Mouse (Mus musculus): ENCODE measurements around the gene Tmem121. TPM values are rescaled to one million over a fixed set of nuclear protein-coding genes. Genes with fewer than 3 reads are reported as not detected.
A peak's percentile ranks its signal among the peaks of the same experiment; 100 is the strongest.

The Tmem121 gene
- polyA plus RNA-seq, 1 experiment from 2014 or later, result 21.2 TPM

DNA sequence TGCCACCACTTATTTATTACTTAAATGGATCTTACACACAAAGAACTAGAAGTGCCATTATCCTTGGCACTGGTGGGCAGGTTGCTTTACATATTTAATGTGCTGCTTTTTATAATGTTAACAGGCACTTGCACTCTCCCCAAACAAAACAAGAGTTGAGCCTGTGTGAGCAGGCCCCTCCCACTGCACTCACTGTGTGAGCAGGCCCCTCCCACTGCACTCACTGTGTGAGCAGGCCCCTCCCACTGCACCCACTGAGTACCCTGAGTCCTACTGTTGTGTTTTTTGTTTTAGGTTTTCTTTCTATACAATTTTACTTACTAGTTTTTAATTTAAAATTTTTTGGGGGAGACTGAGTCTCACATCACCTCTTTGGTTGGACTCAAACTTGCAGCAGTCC, 16.3 kb downstream of the Tmem121 start:
- H3K9ac ChIP-seq, result no peak overlapping the region
- H3K4me1 ChIP-seq, result no peaks in the 10 kb centered on the region
- 0 out of 2 replicates have a peak, but pooled peaks cover 9% of the 10 kb centered on the region for H3K9me3 ChIP-seq
- no peak overlapping the region for H3K27ac ChIP-seq
- no peak overlapping the region for H3K4me2 ChIP-seq (replicated peaks)
- H3K36me3 ChIP-seq, result no peaks in the 10 kb centered on the region
- no peaks in the 10 kb centered on the region for H3K27me3 ChIP-seq
- no peak overlapping the region for H3K4me3 ChIP-seq
- ATAC-seq (ENCODE audit: low FRiP score, low read depth), result no peak

DNA sequence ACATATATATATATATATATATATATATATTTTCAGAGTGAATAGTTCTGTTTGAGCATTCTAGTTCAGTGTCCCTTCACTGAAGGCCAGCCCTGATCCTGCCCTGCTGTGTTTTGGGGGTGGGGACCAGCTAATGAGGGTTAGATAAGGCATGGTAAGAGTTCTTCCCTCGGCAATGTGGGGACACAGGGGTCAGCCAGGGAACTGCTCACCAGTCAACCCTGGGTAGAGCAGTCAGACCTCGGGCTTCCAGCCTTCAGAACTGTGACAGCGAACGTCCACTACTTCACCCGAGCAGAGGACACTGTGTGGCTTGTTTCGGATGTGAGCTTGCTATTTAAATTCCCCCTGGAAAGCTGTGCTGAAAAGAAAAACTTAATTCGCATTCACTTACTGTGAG, 17.8 kb downstream of the Tmem121 start:
- H3K9me3 ChIP-seq, result 0 out of 2 replicates have a peak, but pooled peaks cover 9% of the 10 kb centered on the region
- H3K4me2 ChIP-seq (replicated peaks), result no peak overlapping the region
- no peaks in the 10 kb centered on the region for H3K27me3 ChIP-seq
- ATAC-seq (ENCODE audit: low FRiP score, low read depth), result no peak
- no peaks in the 10 kb centered on the region for H3K36me3 ChIP-seq
- no peak overlapping the region for H3K27ac ChIP-seq
- H3K9ac ChIP-seq, result no peak overlapping the region
- no peaks in the 10 kb centered on the region for H3K4me1 ChIP-seq
- WGBS, result 80% methylated on average over 7 of the region's 7 CpGs
- H3K4me3 ChIP-seq, result no peak overlapping the region

DNA sequence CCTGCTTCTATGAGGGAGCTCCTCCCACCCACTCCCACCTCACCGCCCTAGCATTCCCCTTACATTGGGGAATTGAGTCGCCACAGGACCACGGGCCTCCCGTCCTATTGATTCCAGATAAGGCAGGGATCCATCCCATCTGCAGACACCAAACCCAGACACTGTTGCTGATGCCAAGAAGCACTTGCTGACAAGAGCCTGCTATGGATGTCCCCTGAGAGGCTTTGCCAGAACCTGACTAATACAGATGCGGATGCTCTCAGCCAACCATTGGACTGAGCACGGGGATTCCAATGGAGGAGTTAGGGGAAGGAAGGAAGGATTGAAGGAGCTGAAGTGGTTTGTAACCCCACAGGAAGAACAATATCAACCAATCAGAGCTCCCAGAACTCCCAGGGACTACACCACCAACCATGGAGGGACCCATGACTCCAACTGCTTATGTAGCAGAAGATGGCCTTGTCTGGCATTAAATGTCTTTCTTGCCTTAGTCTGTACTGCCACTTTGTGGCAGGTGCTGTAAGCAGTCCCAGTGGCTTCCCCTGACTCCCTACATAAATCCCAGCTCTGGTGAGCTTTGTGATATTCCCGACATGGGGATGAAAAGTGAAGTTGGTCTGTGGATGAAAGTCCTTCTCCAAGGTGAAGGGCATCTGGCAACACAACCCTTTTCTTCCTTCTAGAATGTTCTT, 19.7 kb downstream of the Tmem121 start:
- H3K27me3 ChIP-seq, result no peaks in the 10 kb centered on the region
- WGBS, result 86% methylated on average over 7 of the region's 7 CpGs
- H3K4me2 ChIP-seq (replicated peaks), result no peak overlapping the region
- H3K9me3 ChIP-seq, result 0 out of 2 replicates have a peak, but pooled peaks cover 9% of the 10 kb centered on the region
- H3K36me3 ChIP-seq, result no peaks in the 10 kb centered on the region
- no peak for ATAC-seq (ENCODE audit: low FRiP score, low read depth)
- no peak overlapping the region for H3K4me3 ChIP-seq
- H3K9ac ChIP-seq, result no peak overlapping the region
- no peaks in the 10 kb centered on the region for H3K4me1 ChIP-seq
- no peak overlapping the region for H3K27ac ChIP-seq

DNA sequence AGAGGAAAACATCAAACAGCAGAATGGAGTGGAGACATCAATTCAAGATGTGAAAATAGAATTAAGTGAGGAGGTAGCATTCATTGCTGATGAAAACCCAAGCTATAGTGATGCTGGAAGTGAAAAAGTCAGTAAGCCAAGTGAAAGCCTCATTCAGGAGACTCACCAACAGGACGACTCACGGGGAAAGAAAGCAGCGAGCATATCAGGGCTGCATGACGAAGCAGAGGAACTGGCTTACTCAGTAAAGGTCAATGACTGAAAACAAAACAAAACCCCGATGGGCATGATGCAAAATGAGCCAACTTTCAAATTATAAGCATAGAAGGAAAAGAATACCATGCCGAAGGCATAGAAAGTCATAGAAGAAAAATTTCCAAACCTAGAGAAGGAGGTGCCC, 22.0 kb downstream of the Tmem121 start:
- H3K4me2 ChIP-seq (replicated peaks), result no peak overlapping the region
- 85% methylated on average over 6 of the region's 6 CpGs for WGBS
- ATAC-seq (ENCODE audit: low FRiP score, low read depth), result no peak
- H3K4me1 ChIP-seq, result no peaks in the 10 kb centered on the region
- no peak overlapping the region for H3K4me3 ChIP-seq
- H3K27ac ChIP-seq, result no peak overlapping the region
- no peaks in the 10 kb centered on the region for H3K27me3 ChIP-seq
- no peaks in the 10 kb centered on the region for H3K36me3 ChIP-seq
- H3K9ac ChIP-seq, result no peak overlapping the region
- no peaks in the 10 kb centered on the region for H3K9me3 ChIP-seq

DNA sequence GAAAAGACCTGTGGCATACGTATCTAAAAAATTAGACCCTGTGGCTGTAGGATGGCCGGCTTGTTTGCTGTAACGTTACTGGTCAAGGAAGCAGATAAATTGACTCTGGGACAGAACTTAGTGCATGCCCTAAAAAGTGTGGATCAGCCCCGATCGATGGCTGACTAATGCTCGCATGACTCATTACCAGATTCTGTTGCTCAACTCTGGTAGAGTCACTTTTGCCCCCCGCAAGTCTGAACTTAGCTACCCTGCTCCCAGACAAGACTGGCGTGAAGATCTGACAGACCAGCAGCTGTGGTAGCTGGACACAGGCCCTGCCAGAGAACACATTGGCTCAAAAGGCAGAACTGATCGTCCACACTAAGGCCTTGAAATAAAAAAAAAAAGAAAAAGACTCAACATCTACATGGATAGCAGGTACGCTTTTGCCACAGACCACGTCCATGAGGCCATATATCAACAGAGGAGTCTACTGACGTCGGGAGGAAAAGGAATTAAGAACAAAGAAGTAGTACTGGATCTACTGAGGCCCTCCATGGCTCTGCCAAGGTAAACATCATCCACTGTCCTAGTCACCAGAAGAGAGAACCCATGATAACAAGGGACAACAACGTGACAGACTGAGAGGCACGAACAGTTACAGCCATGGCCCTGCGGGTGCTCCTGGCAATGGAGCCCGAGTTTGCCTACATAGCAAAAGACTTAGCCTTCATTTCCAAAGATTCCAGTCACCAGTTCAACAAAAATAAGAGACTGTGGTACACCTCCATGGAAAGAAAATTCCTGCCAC, 25.1 kb downstream of the Tmem121 start:
- no peaks in the 10 kb centered on the region for H3K36me3 ChIP-seq
- no peak overlapping the region for H3K9ac ChIP-seq
- no peak overlapping the region for H3K4me2 ChIP-seq (replicated peaks)
- no peak overlapping the region for H3K27ac ChIP-seq
- H3K27me3 ChIP-seq, result no peaks in the 10 kb centered on the region
- no peak for ATAC-seq (ENCODE audit: low FRiP score, low read depth)
- no peak overlapping the region for H3K4me3 ChIP-seq
- 86% methylated on average over 17 of the region's 17 CpGs for WGBS
- H3K4me1 ChIP-seq, result no peaks in the 10 kb centered on the region
- no peaks in the 10 kb centered on the region for H3K9me3 ChIP-seq

DNA sequence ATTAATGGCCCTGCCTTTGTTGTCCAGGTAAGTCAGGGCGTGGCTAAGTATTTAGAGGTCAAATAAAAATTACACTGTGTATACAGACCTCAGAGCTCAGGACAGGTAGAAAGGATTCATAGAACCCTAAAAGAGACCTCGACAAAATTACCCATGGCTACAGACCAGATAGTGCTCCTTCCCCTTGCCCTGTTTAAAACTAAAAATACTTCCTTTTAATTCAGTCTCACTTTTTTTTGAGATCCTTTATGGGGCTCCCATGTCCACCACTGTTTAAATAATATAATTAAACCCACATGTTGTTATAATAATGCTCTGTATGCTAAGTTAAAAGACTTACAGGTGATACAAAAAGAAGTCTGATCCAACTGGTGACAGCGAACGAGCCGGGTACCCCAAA, 26.0 kb downstream of the Tmem121 start:
- no peak for ATAC-seq (ENCODE audit: low FRiP score, low read depth)
- H3K9me3 ChIP-seq, result no peaks in the 10 kb centered on the region

DNA sequence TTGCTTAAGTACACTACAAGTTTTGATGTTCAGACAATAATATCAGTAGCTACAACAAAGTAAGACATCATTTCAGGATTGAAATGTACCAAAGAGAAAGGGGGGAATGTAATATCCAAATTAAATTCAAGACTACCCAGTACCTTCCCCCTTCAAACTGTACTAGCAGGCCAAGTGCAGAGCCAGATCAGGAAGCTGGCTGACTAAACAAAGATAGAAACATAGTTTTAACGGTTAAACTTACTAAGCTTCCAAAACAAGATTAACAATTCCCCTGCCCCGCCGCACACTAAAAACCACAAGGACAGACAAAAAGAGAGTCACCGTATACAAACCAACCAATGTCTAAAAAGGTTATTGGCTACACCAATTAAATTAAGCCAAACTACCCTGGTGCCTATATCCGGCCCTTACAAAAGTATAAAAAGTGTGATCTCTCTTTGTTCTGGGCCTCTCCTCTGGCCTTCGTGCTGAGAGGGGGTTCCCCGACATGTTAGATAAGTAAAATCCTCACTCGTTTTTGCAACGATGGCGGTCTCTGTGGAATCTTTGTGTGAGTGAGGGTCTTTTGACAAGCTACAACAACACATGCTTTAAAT, 26.7 kb downstream of the Tmem121 start:
- ATAC-seq (ENCODE audit: low FRiP score, low read depth), result no peak
- no peak overlapping the region for H3K4me3 ChIP-seq
- H3K9ac ChIP-seq, result no peak overlapping the region
- H3K4me2 ChIP-seq (replicated peaks), result no peak overlapping the region
- H3K4me1 ChIP-seq, result no peaks in the 10 kb centered on the region
- no peak overlapping the region for H3K27ac ChIP-seq
- H3K36me3 ChIP-seq, result no peaks in the 10 kb centered on the region
- 92% methylated on average over 10 of the region's 10 CpGs for WGBS
- H3K27me3 ChIP-seq, result no peaks in the 10 kb centered on the region
- no peaks in the 10 kb centered on the region for H3K9me3 ChIP-seq

More for the DNA sequence above, 26.0 kb downstream of the Tmem121 start:
- no peaks in the 10 kb centered on the region for H3K27me3 ChIP-seq
- no peak overlapping the region for H3K27ac ChIP-seq
- H3K4me3 ChIP-seq, result no peak overlapping the region
- H3K36me3 ChIP-seq, result no peaks in the 10 kb centered on the region
- no peak overlapping the region for H3K9ac ChIP-seq
- no peaks in the 10 kb centered on the region for H3K4me1 ChIP-seq
- H3K4me2 ChIP-seq (replicated peaks), result no peak overlapping the region
- WGBS, result 84% methylated on average over 5 of the region's 5 CpGs

DNA sequence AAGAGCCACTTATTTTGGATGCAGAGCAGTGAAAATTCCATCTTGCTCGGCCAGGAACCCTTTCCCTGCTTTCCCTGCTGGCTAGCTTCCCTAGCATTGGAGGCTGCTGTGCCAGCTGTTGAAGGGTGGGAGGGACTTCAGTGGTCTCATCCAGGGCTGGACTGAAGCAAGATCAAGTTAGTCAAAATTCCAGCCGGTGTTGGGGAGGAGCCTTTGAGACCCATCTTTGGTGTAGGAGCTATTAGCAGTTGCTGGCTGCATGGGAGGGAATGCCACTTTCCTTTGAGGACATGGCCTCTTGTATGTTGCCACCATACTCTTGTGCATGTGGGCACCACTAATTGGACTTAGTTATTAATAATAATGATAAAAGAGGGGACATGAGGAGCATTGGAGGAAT, 27.5 kb downstream of the Tmem121 start:
- no peak for ATAC-seq (ENCODE audit: low FRiP score, low read depth)
- Histone ChIP-seq H3K4me1 (no peaks in the 10 kb centered on the region), H3K4me3 (no peak overlapping the region), H3K27ac (no peak overlapping the region), H3K9ac (no peak overlapping the region), H3K4me2 (replicated peaks) (no peak overlapping the region), H3K9me3 (no peaks in the 10 kb centered on the region), H3K36me3 (no peaks in the 10 kb centered on the region), H3K27me3 (no peaks in the 10 kb centered on the region)
- 75% methylated on average over 2 of the region's 2 CpGs for WGBS

DNA sequence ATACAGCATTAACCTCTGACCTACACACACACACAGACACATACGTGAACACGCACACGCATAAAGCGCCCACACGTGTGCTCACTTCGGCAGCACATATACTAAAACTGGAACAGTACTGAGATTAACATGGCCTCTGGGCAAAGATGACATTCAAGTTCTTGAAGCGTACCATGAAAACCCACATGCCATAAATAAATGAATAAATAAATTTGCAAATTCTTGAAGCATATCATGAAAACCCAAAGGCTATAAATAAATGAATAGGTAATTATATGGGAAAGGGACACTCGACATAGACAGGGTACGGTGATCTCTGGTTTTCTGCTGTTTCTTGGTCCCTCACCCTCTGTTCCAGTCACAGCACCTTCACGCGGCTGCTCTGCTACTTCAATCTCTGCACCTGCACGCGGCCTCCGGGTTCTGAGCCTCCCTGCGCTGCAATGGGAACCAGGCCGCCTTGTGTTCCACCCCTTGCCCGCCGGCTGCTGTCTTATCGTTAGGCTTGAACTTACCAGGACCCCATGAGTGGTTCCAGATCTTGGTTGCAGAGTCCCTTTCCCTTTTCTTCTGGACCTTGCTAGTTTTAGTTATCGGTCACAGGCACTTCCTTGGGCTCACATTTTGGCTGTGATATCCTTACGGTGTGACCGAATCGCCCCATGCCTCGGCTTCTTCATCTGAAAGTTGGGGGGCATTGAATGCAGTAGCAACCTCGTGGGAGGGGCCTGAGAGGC, 28.5 kb downstream of the Tmem121 start:
- H3K27ac ChIP-seq, result no peak overlapping the region
- no peaks in the 10 kb centered on the region for H3K36me3 ChIP-seq
- no peaks in the 10 kb centered on the region for H3K9me3 ChIP-seq
- H3K9ac ChIP-seq, result no peak overlapping the region
- no peak overlapping the region for H3K4me2 ChIP-seq (replicated peaks)
- ATAC-seq (ENCODE audit: low FRiP score, low read depth), result no peak
- no peak overlapping the region for H3K4me3 ChIP-seq
- no peaks in the 10 kb centered on the region for H3K4me1 ChIP-seq
- H3K27me3 ChIP-seq, result no peaks in the 10 kb centered on the region
- WGBS, result 81% methylated on average over 25 of the region's 25 CpGs

DNA sequence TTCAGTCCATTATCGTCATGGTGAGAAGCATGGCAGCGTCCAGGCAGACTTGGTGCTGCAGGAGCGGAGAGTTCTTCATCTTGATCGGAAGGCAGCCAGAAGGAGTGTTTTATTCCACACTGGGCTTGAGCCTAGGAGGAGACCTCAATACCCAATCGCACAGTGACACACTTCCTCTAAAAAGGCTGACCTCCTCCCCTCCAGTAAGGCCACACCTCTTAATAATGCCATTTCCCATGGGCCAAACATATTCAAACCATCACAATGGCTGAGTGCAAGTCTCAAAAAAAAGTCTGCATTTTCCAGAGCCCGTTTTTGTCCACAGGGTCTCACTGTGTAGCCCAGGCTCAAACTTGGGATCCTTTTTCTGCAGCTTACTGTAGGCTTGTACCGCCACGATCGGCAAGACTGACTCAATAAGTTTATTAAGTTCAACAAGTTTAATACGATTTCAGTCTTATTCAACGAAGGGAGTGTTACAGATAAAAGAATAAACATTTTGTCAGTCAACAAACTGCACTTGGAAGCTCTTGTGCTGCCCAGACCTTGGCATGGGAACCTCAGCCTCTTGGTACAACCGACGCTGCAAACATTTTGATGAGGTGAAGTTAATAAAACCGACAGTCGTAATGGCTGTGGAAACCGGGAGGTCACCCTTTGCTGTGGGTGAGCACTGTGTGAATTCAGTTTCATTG, 29.4 kb downstream of the Tmem121 start:
- Histone ChIP-seq H3K9me3 (no peaks in the 10 kb centered on the region), H3K4me1 (no peaks in the 10 kb centered on the region), H3K27ac (no peak overlapping the region), H3K9ac (no peak overlapping the region), H3K4me2 (replicated peaks) (no peak overlapping the region), H3K36me3 (no peaks in the 10 kb centered on the region), H3K27me3 (no peaks in the 10 kb centered on the region), H3K4me3 (no peak overlapping the region)
- 77% methylated on average over 16 of the region's 16 CpGs for WGBS
- no peak for ATAC-seq (ENCODE audit: low FRiP score, low read depth)

DNA sequence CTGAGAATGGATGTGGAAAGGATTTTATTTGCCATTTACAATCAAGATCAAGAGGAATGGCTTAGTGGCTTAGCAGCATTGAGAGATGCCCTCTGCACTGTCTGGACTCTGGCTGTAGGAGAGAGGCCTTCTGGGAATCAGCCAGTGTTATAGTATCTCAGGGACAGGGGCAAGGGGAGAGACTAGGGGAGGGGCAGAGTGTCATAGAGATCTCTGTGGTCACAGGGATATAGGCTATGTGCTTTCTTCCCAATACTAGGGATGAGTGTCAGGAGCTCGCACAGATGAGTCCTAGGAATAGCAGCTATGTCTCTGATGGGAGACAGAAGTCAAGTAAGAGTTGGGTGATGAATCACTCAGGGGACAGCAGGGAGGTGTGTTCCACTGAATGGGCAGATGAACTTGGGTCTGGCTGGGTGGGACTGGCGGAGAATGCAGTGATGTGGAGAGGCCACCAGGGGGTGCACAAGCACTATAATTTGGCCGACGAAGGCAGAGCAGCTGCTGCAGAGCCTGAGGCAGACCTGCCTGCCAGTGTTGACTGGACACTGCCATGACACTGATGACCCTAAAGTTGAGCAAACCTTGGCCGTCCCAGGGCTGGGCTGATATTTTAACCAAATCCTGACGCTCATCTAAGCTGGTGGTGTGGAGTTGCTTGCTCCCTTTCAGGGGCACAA, 30.1 kb downstream of the Tmem121 start:
- 13% methylated on average over 6 of the region's 6 CpGs for WGBS

More for the DNA sequence above, 30.1 kb downstream of the Tmem121 start:
- H3K4me2 ChIP-seq (replicated peaks), result no peak overlapping the region
- no peaks in the 10 kb centered on the region for H3K9me3 ChIP-seq
- H3K36me3 ChIP-seq, result no peaks in the 10 kb centered on the region
- no peak overlapping the region for H3K4me3 ChIP-seq
- no peak overlapping the region for H3K9ac ChIP-seq
- no peak overlapping the region for H3K27ac ChIP-seq
- H3K27me3 ChIP-seq, result no peaks in the 10 kb centered on the region
- H3K4me1 ChIP-seq, result no peaks in the 10 kb centered on the region
- ATAC-seq (ENCODE audit: low FRiP score, low read depth), result peak; percentile 30

Measured in limb, embryonic 13.5 days (tissue).